Mouse (Mus musculus) forebrain, embryonic 13.5 days (tissue): ENCODE results near the gene Rnf167. TPM values are rescaled to one million over a fixed set of nuclear protein-coding genes. Genes with fewer than 3 reads are reported as not detected.

Source experiments
- ATAC-seq: fragments of 200-750 bp; cut with Nextera tagmentation; 2 replicates; pipeline ENCODE4 v1.8.0; 2017
- H3K27ac ChIP-seq: fragments of 300-500 bp; sonication (generic); 2 replicates; pipeline ENCODE4 v1.5.1; 2015; ENCODE audit warnings: inconsistent platforms, mild to moderate bottlenecking, moderate library complexity
- H3K27me3 ChIP-seq: fragments of 300-500 bp; sonication (generic); 2 replicates; pipeline ENCODE4 v1.6.1; 2015; ENCODE audit warnings: mild to moderate bottlenecking, inconsistent platforms
- H3K36me3 ChIP-seq: fragments of 300-500 bp; sonication (generic); 2 replicates; pipeline ENCODE4 v1.6.1; 2015; ENCODE audit warnings: mild to moderate bottlenecking, inconsistent platforms; ENCODE audit not compliant: poor library complexity, severe bottlenecking
- H3K4me1 ChIP-seq: fragments of 300-500 bp; sonication (generic); 2 replicates; pipeline ENCODE4 v1.6.1; 2015; ENCODE audit warnings: inconsistent platforms
- H3K4me2 ChIP-seq: fragments of 300-500 bp; sonication (generic); 2 replicates; pipeline ENCODE4 v1.6.1; 2015; ENCODE audit warnings: inconsistent platforms, mild to moderate bottlenecking, moderate library complexity
- H3K4me3 ChIP-seq: fragments of 300-500 bp; sonication (generic); 2 replicates; pipeline ENCODE4 v1.5.1; 2015; ENCODE audit warnings: mild to moderate bottlenecking, inconsistent platforms
- H3K9ac ChIP-seq: fragments of 300-500 bp; sonication (generic); 2 replicates; pipeline ENCODE4 v1.6.1; 2015; ENCODE audit warnings: mild to moderate bottlenecking, inconsistent platforms
- H3K9me3 ChIP-seq: fragments of 300-500 bp; sonication (generic); replicated peaks from 2 replicates; pipeline ENCODE4 v1.6.1; 2016; ENCODE audit warnings: inconsistent platforms
- WGBS: fragments of 180-500 bp; shearing (Covaris S2); methylation state at CpG from one replicate; pipeline ENCODE4 v1.1.7; 2015; 5-methylcytosine and 5-hydroxymethylcytosine counted together
- polyA plus RNA-seq: library from polyadenylated mRNA; unstranded; fragments of >200 nt; fragmentation: Nextera tagmentation; extraction: Ambion mirVana; gene quantifications from 2 replicates; pipeline ENCODE4 v1.2.1, GENCODE M21; 2015

Gene Rnf167
- polyA plus RNA-seq, 1 experiment from 2014 or later = 108 TPM

DNA sequence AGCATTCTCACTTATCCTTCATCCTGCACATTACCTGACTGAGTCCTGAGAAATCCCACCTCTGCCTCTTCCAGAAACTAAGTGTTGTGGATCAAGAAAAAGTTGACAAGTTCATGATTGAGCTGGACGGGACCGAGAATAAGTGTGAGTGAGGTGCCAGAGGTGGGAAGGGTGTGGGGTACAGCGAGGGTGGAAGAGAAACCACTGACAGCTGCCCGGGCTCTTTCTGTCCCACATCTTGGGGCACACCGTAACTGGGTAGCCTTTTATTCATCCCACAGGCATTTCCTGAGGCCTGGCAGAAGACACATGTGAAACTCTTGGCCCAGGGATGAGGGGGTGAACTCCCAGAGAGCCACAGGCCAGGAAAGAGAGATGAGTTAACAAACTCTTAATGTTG, 11.5 kb downstream of the Rnf167 start:
- Histone ChIP-seq H3K9me3 (no peaks in the 10 kb centered on the region), H3K9ac (no peak overlapping the region), H3K36me3 (peaks cover 35% of the 10 kb centered on the region), H3K27me3 (no peaks in the 10 kb centered on the region), H3K4me1 (peaks cover 22% of the 10 kb centered on the region), H3K4me3 (no peak overlapping the region), H3K4me2 (no peak overlapping the region), H3K27ac (no peak overlapping the region)
- WGBS = 88% methylated on average over 5 of the region's 5 CpGs
- no peak for ATAC-seq

DNA sequence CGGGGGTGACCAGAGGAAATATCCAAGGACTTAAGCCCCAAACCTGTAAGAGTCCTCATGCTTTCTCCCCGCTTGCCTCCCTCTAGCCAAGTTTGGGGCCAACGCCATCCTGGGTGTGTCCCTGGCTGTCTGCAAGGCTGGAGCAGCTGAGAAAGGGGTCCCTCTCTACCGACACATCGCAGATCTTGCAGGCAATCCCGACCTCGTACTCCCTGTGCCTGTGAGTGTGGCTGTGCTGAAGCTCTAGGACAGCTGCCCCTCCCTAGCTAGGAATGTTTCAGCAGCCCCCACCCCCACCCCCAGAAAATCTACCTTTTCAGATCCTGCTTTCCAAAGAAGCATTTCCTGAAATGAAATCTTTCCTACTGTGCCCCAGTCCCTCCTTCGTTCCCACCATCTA, 11.9 kb downstream of the Rnf167 start:
- Histone ChIP-seq H3K36me3 (peaks cover 39% of the 10 kb centered on the region), H3K4me3 (no peak overlapping the region), H3K9me3 (no peaks in the 10 kb centered on the region), H3K4me2 (no peak overlapping the region), H3K27ac (no peak overlapping the region), H3K4me1 (peaks cover 22% of the 10 kb centered on the region), H3K27me3 (no peaks in the 10 kb centered on the region), H3K9ac (no peak overlapping the region)
- WGBS = 77% methylated on average over 8 of the region's 8 CpGs
- no peak for ATAC-seq

DNA sequence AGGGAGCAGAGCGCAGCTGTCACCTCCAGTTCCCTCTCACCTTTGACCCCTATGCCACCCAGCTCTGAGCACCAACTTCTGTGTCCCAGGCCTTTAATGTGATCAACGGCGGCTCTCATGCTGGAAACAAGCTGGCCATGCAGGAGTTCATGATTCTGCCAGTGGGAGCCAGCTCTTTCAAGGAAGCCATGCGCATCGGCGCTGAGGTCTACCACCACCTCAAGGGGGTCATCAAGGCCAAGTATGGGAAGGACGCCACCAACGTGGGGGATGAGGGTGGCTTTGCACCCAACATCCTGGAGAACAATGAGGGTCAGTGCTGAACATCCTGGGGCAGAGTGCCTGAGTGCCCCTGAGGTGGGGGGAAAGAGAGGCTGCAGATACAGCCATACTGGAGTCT, 13.5 kb downstream of the Rnf167 start:
- Histone ChIP-seq H3K27me3 (no peaks in the 10 kb centered on the region), H3K36me3 (peaks cover 55% of the 10 kb centered on the region), H3K4me2 (no peak overlapping the region), H3K4me3 (no peak overlapping the region), H3K9ac (no peak overlapping the region), H3K27ac (no peak overlapping the region), H3K4me1 (peaks cover 17% of the 10 kb centered on the region), H3K9me3 (no peaks in the 10 kb centered on the region)
- no peak for ATAC-seq
- 90% methylated on average over 8 of the region's 8 CpGs for WGBS

DNA sequence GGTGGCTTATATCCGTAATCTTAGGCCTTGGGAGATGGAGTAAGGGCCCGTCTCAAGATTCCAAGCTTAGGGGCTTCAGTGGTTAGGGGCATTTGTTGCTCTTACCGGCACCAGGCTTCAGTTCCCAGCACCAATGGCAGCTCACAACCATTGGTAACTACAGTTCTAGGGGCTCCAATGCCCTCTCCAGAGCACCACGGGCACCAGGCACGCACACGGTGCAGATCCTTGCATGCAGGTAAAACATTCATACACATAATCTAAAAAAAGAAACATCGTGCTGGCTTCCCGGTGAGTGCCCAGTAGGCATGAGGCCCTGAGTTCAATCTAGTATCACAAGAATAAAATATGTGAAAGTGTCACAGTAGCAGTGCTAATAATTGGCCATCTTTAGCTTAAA, 16.1 kb downstream of the Rnf167 start:
- Histone ChIP-seq H3K4me2 (no peak overlapping the region), H3K4me3 (no peak overlapping the region), H3K27me3 (no peaks in the 10 kb centered on the region), H3K4me1 (peaks cover 15% of the 10 kb centered on the region), H3K9ac (no peak overlapping the region), H3K9me3 (no peaks in the 10 kb centered on the region), H3K36me3 (peaks cover 66% of the 10 kb centered on the region), H3K27ac (no peak overlapping the region)
- WGBS = 87% methylated on average over 8 of the region's 8 CpGs
- ATAC-seq = no peak

DNA sequence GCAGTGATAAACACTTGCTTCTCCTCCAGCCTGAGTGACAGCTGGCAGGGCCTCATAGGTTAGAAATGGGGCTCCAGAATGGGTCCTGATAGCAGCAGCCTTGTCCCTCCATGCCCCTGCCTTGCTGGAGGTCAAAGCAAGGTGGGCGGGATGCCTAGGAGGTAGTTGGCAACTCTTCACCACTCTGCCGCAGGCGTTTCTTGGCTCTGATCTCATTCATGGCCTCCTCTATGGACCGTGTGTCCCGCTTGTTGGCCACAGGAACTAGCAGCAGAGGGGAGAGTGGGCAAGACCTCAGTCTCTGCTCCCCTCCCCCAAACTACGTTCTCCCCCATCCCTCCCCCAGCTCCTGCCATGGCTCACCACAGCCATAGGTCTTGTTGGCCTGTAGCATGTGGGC, 16.9 kb downstream of the Rnf167 start:
- no peak overlapping the region for H3K4me3 ChIP-seq
- H3K9ac ChIP-seq = no peak overlapping the region
- no peak overlapping the region for H3K4me2 ChIP-seq
- 94% methylated on average over 6 of the region's 6 CpGs for WGBS
- ATAC-seq = no peak
- H3K27me3 ChIP-seq = no peaks in the 10 kb centered on the region
- H3K4me1 ChIP-seq = peaks cover 18% of the 10 kb centered on the region
- peaks cover 66% of the 10 kb centered on the region for H3K36me3 ChIP-seq
- H3K27ac ChIP-seq = no peak overlapping the region
- no peaks in the 10 kb centered on the region for H3K9me3 ChIP-seq

DNA sequence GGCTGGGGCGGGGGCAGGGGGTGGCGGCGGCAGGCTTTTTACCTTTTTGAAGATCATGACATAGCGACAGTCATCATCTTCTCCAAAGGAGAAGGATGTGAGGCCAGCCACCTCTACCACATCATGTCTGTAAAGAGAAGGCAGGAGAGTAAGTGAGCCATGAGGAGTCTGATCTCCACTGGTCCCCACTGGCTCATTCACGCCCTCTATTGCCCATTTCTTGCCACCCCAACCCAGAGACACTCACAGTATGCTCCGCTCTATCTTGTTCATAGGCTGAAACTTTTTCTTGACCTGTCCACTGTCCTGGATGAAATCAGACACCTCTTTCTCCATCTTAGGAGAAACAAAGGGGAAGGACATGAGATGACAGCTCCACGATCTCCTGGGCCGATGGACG, 17.7 kb downstream of the Rnf167 start:
- Histone ChIP-seq H3K27me3 (no peaks in the 10 kb centered on the region), H3K9me3 (no peaks in the 10 kb centered on the region), H3K9ac (no peak overlapping the region), H3K4me1 (peaks cover 18% of the 10 kb centered on the region), H3K36me3 (peaks cover 63% of the 10 kb centered on the region), H3K4me2 (no peak overlapping the region), H3K4me3 (no peak overlapping the region), H3K27ac (no peak overlapping the region)
- 99% methylated on average over 9 of the region's 9 CpGs for WGBS
- no peak for ATAC-seq

DNA sequence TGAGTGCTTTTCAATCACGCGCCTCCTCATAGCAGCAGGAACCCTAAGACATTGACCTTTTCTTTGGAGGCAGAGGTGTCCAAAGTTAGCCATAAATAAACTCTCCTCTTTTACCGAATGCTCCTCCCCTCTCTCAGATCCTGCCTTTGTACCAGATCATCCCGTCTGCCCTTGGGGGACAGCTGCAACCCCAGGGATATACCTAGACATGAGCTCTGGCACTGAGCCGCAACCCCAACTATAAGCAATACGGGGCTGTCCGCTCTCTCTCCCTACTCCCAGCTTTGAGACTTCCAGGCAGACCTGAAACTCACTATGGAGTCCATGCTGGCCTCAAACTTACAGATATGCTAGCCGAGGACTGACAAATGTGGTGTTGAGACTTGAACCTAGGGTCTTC, 19.7 kb downstream of the Rnf167 start:
- WGBS = 93% methylated on average over 8 of the region's 8 CpGs
- H3K36me3 ChIP-seq = peaks cover 56% of the 10 kb centered on the region

DNA sequence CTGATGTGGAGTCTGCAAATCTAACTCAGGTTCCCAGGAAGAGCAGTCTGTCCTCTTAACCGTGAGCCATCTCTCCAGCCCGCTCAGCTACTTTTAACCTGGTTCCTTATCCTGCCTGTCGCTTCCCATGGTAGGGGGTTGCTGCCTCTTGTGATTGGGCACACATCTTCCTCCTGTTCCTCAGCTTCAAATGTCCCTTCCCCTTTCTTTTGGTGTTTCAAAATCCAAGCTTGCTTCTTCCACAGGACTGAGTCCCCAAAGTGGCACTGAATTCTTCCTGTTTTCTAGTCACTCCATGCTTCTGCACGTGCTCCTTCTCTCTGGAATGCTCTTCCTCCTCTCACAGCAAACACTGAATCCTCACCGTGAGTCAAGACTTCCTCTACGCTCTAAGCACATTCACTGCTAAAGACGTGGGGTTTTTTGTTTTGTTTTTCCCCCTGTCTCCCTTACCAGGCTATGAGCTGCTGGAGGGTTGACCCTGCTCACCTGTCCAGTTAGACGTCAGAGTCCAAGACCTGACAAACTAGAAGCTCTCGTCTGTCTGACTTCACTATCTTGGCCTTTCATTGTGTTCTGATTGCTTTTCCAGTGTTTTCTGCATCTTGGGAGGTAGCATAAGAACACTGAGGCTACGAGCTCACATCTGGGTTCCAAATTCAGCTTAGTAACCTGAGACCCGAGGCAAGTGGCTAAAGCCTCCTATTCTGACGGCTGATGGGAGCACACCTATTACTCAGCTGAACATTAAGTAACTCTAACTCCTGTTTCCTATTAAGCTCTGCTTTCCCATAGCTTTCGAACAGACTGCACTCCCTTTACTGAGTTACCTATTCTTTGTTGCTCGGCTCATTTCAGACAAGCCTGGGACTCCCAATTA, 20.5 kb downstream of the Rnf167 start:
- ATAC-seq = no peak
- H3K4me1 ChIP-seq = peaks cover 31% of the 10 kb centered on the region
- H3K9me3 ChIP-seq = no peaks in the 10 kb centered on the region
- H3K27me3 ChIP-seq = no peaks in the 10 kb centered on the region
- 75% methylated on average over 14 of the region's 14 CpGs for WGBS
- peak overlapping the region; percentile 71 for H3K9ac ChIP-seq
- H3K27ac ChIP-seq = peak overlapping the region; percentile 81; the same call in 1 of the 2 replicates
- H3K4me2 ChIP-seq = peak overlapping the region; percentile 81
- H3K4me3 ChIP-seq = peak overlapping the region; percentile 63
- H3K36me3 ChIP-seq = peaks cover 54% of the 10 kb centered on the region

More for the DNA sequence above, 19.7 kb downstream of the Rnf167 start:
- Histone ChIP-seq H3K27ac (no peak overlapping the region), H3K9me3 (no peaks in the 10 kb centered on the region), H3K27me3 (no peaks in the 10 kb centered on the region), H3K4me2 (no peak overlapping the region), H3K9ac (no peak overlapping the region; the same call in 1 of the 2 replicates), H3K4me1 (peaks cover 31% of the 10 kb centered on the region), H3K4me3 (no peak overlapping the region)
- ATAC-seq = no peak

DNA sequence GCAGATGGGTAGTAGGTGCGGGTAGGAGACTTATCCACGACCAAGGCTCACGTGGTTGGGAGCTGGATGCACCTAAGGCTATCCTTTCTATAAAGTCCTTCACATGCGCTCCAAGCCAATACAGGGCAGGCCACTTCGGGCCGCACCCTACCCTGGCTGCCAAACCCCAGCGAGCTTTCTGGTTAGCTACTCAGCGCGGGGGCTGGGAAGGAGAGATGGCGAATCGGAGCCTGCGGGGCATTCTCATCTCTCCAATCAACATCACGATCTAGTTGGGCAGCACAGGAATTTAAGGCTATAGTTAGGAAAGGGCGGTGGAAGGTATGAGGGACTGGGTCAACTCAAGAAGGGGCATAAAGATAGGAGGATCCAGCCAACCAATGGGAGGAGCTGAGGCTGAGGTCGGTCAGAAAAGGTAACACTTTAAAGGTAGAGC, 21.3 kb downstream of the Rnf167 start:
- Histone ChIP-seq H3K4me3 (peak overlapping the region; percentile 63), H3K36me3 (peaks cover 46% of the 10 kb centered on the region), H3K27ac (peak overlapping the region; percentile 81), H3K9ac (peak overlapping the region; percentile 71), H3K27me3 (no peaks in the 10 kb centered on the region), H3K4me2 (peak overlapping the region; percentile 81), H3K4me1 (peaks cover 31% of the 10 kb centered on the region), H3K9me3 (no peaks in the 10 kb centered on the region)
- WGBS = 1% methylated on average over 15 of the region's 15 CpGs
- no peak for ATAC-seq

DNA sequence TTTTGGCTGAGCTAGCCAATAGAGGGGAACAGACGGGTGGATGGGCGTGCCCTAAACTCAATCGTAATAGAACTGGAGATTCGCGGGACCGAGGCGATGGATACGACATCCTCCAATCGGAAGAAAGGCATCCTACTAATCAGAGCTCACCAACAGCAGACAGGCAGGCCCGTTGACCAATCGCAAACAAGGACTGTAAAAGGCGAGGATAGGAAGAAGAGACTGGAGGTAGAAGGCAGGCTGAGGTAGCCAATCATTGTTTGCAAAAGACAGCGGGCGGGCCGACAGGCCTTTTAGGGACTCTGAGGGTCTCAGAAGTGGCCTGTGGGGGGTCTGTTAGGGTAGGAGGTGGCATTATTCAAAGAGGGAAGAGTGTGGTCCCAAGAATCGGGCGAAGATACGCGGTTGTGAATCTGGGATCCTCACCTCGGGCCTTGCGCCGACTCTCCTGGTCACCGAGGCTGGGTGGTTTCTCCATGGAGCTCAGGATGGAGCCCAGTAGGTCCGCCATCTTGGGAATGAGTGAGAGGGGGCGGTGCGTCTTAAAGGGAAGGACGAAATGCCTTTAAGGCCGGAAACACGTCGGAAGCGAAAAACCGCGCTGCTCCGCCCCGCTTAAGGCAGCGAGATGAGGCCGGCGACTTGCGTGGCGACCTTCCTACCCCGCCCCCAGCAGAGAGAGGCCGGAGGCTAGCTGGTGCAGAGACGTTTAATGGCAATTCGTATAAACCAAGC, 21.9 kb downstream of the Rnf167 start, which contains the start of gene Spag7:
Spag7 (minus strand) TSS at position 646 of the 735 bp plus-strand sequence.
- peak; percentile 97 for ATAC-seq

DNA sequence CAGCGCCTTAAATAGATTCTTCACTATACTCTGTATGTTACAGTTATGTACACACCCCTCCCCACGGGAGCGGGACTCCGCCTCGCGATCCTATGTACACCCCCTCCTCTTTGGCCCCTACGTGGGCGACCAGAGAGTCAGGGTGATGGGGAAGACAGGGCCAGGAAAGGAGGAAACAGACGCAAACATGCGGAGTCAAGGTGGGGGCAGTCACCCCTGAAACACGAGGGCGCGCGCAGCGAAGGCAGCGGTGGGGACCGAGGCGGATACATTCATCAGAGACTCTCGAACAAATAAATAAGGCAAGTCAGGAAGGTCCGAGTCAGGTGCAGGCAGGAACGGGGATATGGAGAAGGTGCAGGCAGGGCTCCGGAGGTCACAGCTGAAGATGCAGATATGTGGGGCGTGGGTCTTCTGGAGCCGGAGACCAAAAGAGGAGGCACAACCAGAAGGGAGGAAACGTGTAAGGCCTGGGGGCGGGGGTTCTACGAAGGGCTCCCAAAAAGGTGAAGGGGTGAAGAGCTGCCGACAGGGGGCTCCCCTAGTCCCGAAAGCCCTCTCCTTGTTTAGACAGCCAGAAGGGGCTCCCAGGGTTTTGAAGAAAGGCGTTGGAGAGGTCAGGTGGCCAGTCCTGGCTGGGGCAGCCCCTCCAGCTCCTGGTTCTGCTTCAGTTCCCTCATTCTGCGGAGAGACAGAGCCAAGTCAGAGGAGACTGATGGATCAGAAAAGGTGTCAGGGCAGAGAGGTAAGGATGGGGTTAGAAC, 22.7 kb downstream of the Rnf167 start:
- peak overlapping the region; percentile 97 for H3K27ac ChIP-seq
- H3K4me3 ChIP-seq = peak overlapping the region; percentile 63
- H3K9ac ChIP-seq = peak overlapping the region; percentile 87
- H3K4me1 ChIP-seq = peaks cover 31% of the 10 kb centered on the region
- WGBS = under 1% methylated on average over 30 of the region's 31 CpGs
- no peaks in the 10 kb centered on the region for H3K27me3 ChIP-seq
- H3K9me3 ChIP-seq = no peaks in the 10 kb centered on the region
- ATAC-seq = peak; percentile 44
- peak overlapping the region; percentile 81 for H3K4me2 ChIP-seq
- H3K36me3 ChIP-seq = peaks cover 45% of the 10 kb centered on the region

More for the DNA sequence above, 21.9 kb downstream of the Rnf167 start, which contains the start of gene Spag7:
- H3K27ac ChIP-seq = peak within 1 kb of the TSS; percentile 97
- no peaks in the 10 kb centered on the region for H3K27me3 ChIP-seq
- H3K9ac ChIP-seq = peak within 1 kb of the TSS; percentile 87
- peak within 1 kb of the TSS; percentile 81 for H3K4me2 ChIP-seq
- H3K4me1 ChIP-seq = peaks cover 31% of the 10 kb centered on the region
- H3K36me3 ChIP-seq = peaks cover 45% of the 10 kb centered on the region
- WGBS = under 1% methylated on average over 44 of the region's 44 CpGs
- peak within 1 kb of the TSS; percentile 63 for H3K4me3 ChIP-seq
- no peaks in the 10 kb centered on the region for H3K9me3 ChIP-seq
